ENCODE assay signal across 9 mouse cellular contexts in the genomic region with DNA sequence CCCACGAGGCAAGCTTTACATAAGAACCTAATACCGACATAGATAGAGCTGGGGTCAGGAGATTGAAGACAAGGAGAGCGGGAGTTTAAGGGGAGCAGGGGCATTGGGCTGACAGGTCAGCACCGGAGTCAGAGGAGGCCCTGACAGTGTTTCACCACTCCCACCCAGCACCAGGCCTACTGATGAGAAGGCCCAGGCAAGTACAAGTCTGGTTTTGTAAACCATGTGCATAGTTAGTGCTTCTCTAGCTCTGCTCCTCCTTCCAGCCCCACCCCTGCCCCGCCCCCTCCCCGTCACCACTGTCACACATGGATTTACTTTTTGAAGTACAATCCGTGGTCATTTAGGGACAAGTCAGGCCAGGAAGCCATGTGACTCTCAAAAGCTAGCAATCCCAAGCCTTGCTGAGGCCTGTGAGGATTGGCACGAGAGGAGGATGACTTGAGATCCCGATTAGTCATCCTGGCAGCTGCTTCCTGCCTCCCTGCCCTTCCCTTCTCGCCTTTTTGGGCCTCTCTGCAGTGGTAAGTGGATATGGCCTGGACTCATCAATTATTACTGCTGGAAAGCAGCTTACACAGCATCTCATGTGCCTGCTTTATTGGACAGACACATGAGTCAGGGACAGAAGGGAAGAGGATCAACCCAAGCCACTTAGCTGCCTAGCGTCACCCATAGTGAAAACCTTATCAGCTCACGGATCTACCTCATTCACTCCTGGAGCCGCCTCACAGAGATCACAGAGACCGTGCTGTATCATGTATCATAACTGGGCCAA. TPM values are rescaled to one million over a fixed set of nuclear protein-coding genes. Genes with fewer than 3 reads are reported as not detected.
DNase-seq lines count a peak whose midpoint lies in the region; ATAC-seq and TF ChIP-seq lines count a peak whose summit lies in the region.
"Had no signal": no experiment of that assay in that cellular context is flagged by ENCODE, and none has a peak within 500 bp of the region (broad histone marks: within the 10 kb centered on the region; RNA-seq: fewer than 3 reads in every experiment).

No protein-coding gene starts in this region.

- H3K4me3 ChIP-seq in kidney, embryonic 16.5 days (ENCODE audit: low read length) = no peak overlapping the region
- no peak overlapping the region for H3K4me3 ChIP-seq in midbrain, postnatal 0 days (ENCODE audit: low read depth, low read length)
- H3K4me3 ChIP-seq: liver, embryonic 15.5 days had no signal

- peak; percentile 72 for DNase-seq in urinary bladder, postnatal 14 days (ENCODE audit: low spot score)
- DNase-seq in urinary bladder, postnatal 10 days (ENCODE audit: low spot score) = no peak
- peak; percentile 75 to 77 for DNase-seq in gastrocnemius, adult 8-10 months (ENCODE audit: low spot score in 2 of 2)
- DNase-seq in retina, postnatal 7 days (ENCODE audit: low read depth, low spot score) = peak; percentile 56
- no peak for DNase-seq in midbrain, postnatal 0 days (ENCODE audit: low spot score)
- no peak for DNase-seq in cerebellum, adult 9-11 months
- DNase-seq in left cerebral cortex, adult 9 months (ENCODE audit: low spot score in 2 of 2) = no peak

- H3K9me3 ChIP-seq in kidney, embryonic 16.5 days (ENCODE audit: low read length) = no peaks in the 10 kb centered on the region
- H3K9me3 ChIP-seq in midbrain, postnatal 0 days (ENCODE audit: low read length) = no peaks in the 10 kb centered on the region
- H3K9me3 ChIP-seq: liver, embryonic 15.5 days had no signal

- no peak for TF ChIP-seq CTCF in midbrain, postnatal 0 days (IDR thresholded peaks at IDR 0.05)

- peak overlapping the region; percentile 31; the same call in 1 of the 2 replicates for H3K9ac ChIP-seq in kidney, embryonic 16.5 days (replicated peaks; ENCODE audit: low read length)
- H3K9ac ChIP-seq in midbrain, postnatal 0 days (replicated peaks; ENCODE audit: low read length, poor library complexity, severe bottlenecking) = no peak overlapping the region
- H3K9ac ChIP-seq: liver, embryonic 15.5 days had no signal

- peaks cover 10% of the 10 kb centered on the region for H3K4me1 ChIP-seq in kidney, embryonic 16.5 days (ENCODE audit: insufficient read depth, low read length)
- no peaks in the 10 kb centered on the region for H3K4me1 ChIP-seq in midbrain, postnatal 0 days (ENCODE audit: insufficient read depth, low read length)
- H3K4me1 ChIP-seq: liver, embryonic 15.5 days had no signal

- peak; percentile 53 for ATAC-seq in kidney, embryonic 16.5 days (ENCODE audit: low FRiP score, low TSS enrichment)
- no peak for ATAC-seq in midbrain, postnatal 0 days (ENCODE audit: low FRiP score)

- H3K36me3 ChIP-seq in kidney, embryonic 16.5 days (ENCODE audit: insufficient read depth, low read length) = no peaks in the 10 kb centered on the region
- no peaks in the 10 kb centered on the region for H3K36me3 ChIP-seq in midbrain, postnatal 0 days (ENCODE audit: insufficient read depth, low read length)
- H3K36me3 ChIP-seq: liver, embryonic 15.5 days had no signal

- peak overlapping the region; percentile 15; the same call in 1 of the 2 replicates for H3K27ac ChIP-seq in kidney, embryonic 16.5 days (ENCODE audit: low read length)
- H3K27ac ChIP-seq in midbrain, postnatal 0 days (ENCODE audit: low read depth, low read length) = no peak overlapping the region
- H3K27ac ChIP-seq: liver, embryonic 15.5 days had no signal

- no peaks in the 10 kb centered on the region for H3K27me3 ChIP-seq in kidney, embryonic 16.5 days (ENCODE audit: insufficient read depth, low read length)
- no peaks in the 10 kb centered on the region for H3K27me3 ChIP-seq in midbrain, postnatal 0 days (ENCODE audit: insufficient read depth, low read length)
- H3K27me3 ChIP-seq: liver, embryonic 15.5 days had no signal

- H3K4me2 ChIP-seq in kidney, embryonic 16.5 days (replicated peaks; ENCODE audit: low read depth, low read length) = no peak overlapping the region
- no peak overlapping the region for H3K4me2 ChIP-seq in midbrain, postnatal 0 days (ENCODE audit: low read depth, low read length, poor library complexity, severe bottlenecking)
- H3K4me2 ChIP-seq: liver, embryonic 15.5 days had no signal

- 35% methylated on average over 14 of the region's 14 CpGs for WGBS in kidney, embryonic 16.5 days
- 67% methylated on average over 14 of the region's 14 CpGs for WGBS in midbrain, postnatal 0 days

RNA-seq across cellular contexts. Expression of gene Mat2a, which starts 34.1 kb away (rescaled TPM):
- total RNA-seq in gastrocnemius, adult 8-10 months (2022) = 100 to 1,000 TPM in 2 of 4 experiments, 10 to 100 TPM in 2; 78.0 to 122 (median 99.0) TPM
- polyA plus RNA-seq in kidney, embryonic 16.5 days (2015; fragmentation: Nextera tagmentation; extraction: Ambion mirVana) = 456 and 460 TPM in 2 replicates
- total RNA-seq in midbrain, postnatal 0 days (2014; rRNA removed) = 120 and 150 TPM in 2 replicates
- 279 and 298 TPM in 2 replicates for polyA plus RNA-seq in midbrain, postnatal 0 days (2015; fragmentation: Nextera tagmentation; extraction: Ambion mirVana)

RNA-seq across cellular contexts. Expression of gene Sh2d6, which starts 48.1 kb away (rescaled TPM):
- total RNA-seq in gastrocnemius, adult 8-10 months (2022) = under 1 TPM; 0.29 to 0.61 (median 0.40) TPM
- 0.17 TPM in 1 of 2 replicates, not detected in the other for polyA plus RNA-seq in kidney, embryonic 16.5 days (2015; fragmentation: Nextera tagmentation; extraction: Ambion mirVana)
- 0.28 TPM in 1 of 2 replicates, not detected in the other for total RNA-seq in midbrain, postnatal 0 days (2014; rRNA removed)
- 0.25 and 0.48 TPM in 2 replicates for polyA plus RNA-seq in midbrain, postnatal 0 days (2015; fragmentation: Nextera tagmentation; extraction: Ambion mirVana)
- polyA plus RNA-seq: liver, embryonic 15.5 days had no signal

RNA-seq across cellular contexts. Expression of gene Ggcx, which starts 59.3 kb away (rescaled TPM):
- total RNA-seq in gastrocnemius, adult 8-10 months (2022) = 10 to 100 TPM; 10.3 to 13.5 (median 10.5) TPM
- 31.4 and 35.6 TPM in 2 replicates for polyA plus RNA-seq in kidney, embryonic 16.5 days (2015; fragmentation: Nextera tagmentation; extraction: Ambion mirVana)
- 18.8 and 19.0 TPM in 2 replicates for total RNA-seq in midbrain, postnatal 0 days (2014; rRNA removed)
- polyA plus RNA-seq in midbrain, postnatal 0 days (2015; fragmentation: Nextera tagmentation; extraction: Ambion mirVana) = 10.7 and 11.0 TPM in 2 replicates

Comparison
In these comparisons a context has a peak if more than half of its experiments do, and no peak if none do; other contexts are left out.
1. DNase-seq: peak in urinary bladder, postnatal 14 days (single experiment), gastrocnemius, adult 8-10 months (2 of 2) and retina, postnatal 7 days (single experiment); none in urinary bladder, postnatal 10 days (single experiment), midbrain, postnatal 0 days (single experiment), cerebellum, adult 9-11 months (single experiment) and left cerebral cortex, adult 9 months (0 of 2).